Mouse (Mus musculus): ENCODE measurements at regions not wholly inside any gene's neighbourhood (a gene's known extent, or its start where the extent isn't known, plus 50 kb on each side); places are given as distances from the start of the nearest gene placed in this dataset.

- TF ChIP-seq CTCF (conservative IDR thresholded peaks at IDR 0.05; ENCODE audit: insufficient read depth, insufficient read length, low read depth, low read length) (no peak), POLR2A (IDR thresholded peaks at IDR 0.05; ENCODE audit: low read depth, low read length) (no peak)
Measured at GRCm38 (mm10) chr16:73449836-73450235, 961.8 kb downstream of the Robo2 start.
